ENCODE assay signal across 27 mouse cellular contexts in genomic region chr5:34535831-34536230, GRCm38 (mm10). TPM values are rescaled to one million over a fixed set of nuclear protein-coding genes. Genes with fewer than 3 reads are reported as not detected.
DNase-seq lines count a peak whose midpoint lies in the region; TF ChIP-seq lines count a peak whose summit lies in the region.
"Had no signal": no experiment of that assay in that cellular context is flagged by ENCODE, and none has a peak within 500 bp of the region (broad histone marks: within the 10 kb centered on the region; RNA-seq: fewer than 3 reads in every experiment).

No protein-coding gene starts in this region.

- WGBS in spleen, adult 2 months = 90% methylated on average over 7 of the region's 7 CpGs

- no peak overlapping the region for H3K4me3 ChIP-seq in spleen, adult 2 months (ENCODE audit: extremely low read depth, insufficient read depth, insufficient read length)
- no peak overlapping the region for H3K4me3 ChIP-seq in myocyte
- H3K4me3 ChIP-seq: embryonic facial prominence, embryonic 10.5 days; embryonic facial prominence, embryonic 15.5 days; forebrain, embryonic 12.5 days; heart, embryonic 13.5 days; kidney, embryonic 15.5 days; limb, embryonic 10.5 days; limb, embryonic 15.5 days; liver, embryonic 13.5 days; neural tube, embryonic 13.5 days; stomach, embryonic 15.5 days had no signal

- peak overlapping the region; percentile 61 for H3K4me2 ChIP-seq in myocyte (ENCODE audit: low read depth)
- H3K4me2 ChIP-seq: embryonic facial prominence, embryonic 15.5 days; forebrain, embryonic 12.5 days; heart, embryonic 13.5 days; hindbrain, embryonic 14.5 days; kidney, embryonic 15.5 days; limb, embryonic 15.5 days; liver, embryonic 13.5 days; midbrain, embryonic 11.5 days; neural tube, embryonic 13.5 days; stomach, embryonic 15.5 days had no signal

- DNase-seq in adrenal gland, adult 2 months = peak; percentile 77
- DNase-seq in adrenal gland, postnatal 4 days (ENCODE audit: low spot score in 2 of 2) = no peak
- DNase-seq in spleen, adult 2 months (ENCODE audit: low read depth in 1 of 2, low spot score in 2 of 2) = no peak
- DNase-seq in spleen, postnatal 10 days (ENCODE audit: low spot score in 2 of 2) = no peak
- peak; percentile 64 for DNase-seq in adrenal gland, postnatal 14 days
- no peak for DNase-seq in right cerebral cortex, adult 18-20 months
- no peak for DNase-seq in lung, postnatal 36 days
- DNase-seq: B cell, adult 2 months; cerebellum, adult 2 months; cerebellum, postnatal 25 days; heart, postnatal 10 days; kidney, postnatal 25 days; liver, embryonic 13.5 days; thymus, postnatal 14 days had no signal

- TF ChIP-seq CTCF in spleen, adult 2 months (IDR thresholded peaks at IDR 0.05; ENCODE audit: extremely low read depth, insufficient read depth, insufficient read length, insufficient replicate concordance) = no peak

- peak overlapping the region; percentile 73 for H3K27ac ChIP-seq in spleen, adult 2 months (ENCODE audit: insufficient read depth, low read length)
- H3K27ac ChIP-seq: embryonic facial prominence, embryonic 10.5 days; embryonic facial prominence, embryonic 15.5 days; forebrain, embryonic 12.5 days; heart, embryonic 13.5 days; hindbrain, embryonic 14.5 days; kidney, embryonic 15.5 days; limb, embryonic 10.5 days; limb, embryonic 15.5 days; liver, embryonic 13.5 days; neural tube, embryonic 13.5 days; stomach, embryonic 15.5 days had no signal

- no peak overlapping the region for H3ac ChIP-seq in myocyte (ENCODE audit: control insufficient read depth, insufficient read length)

- no peak for TF ChIP-seq POLR2A in spleen, adult 2 months (IDR thresholded peaks at IDR 0.05; ENCODE audit: low read depth, low read length)
- no peak for TF ChIP-seq POLR2A in myocyte (IDR thresholded peaks at IDR 0.05; ENCODE audit: insufficient read length, low read depth)

- H3K79me2 ChIP-seq in myocyte (ENCODE audit: control insufficient read depth, insufficient read depth) = peaks cover 41% of the 10 kb centered on the region

- peaks cover 2% of the 10 kb centered on the region; the same call in 1 of the 2 replicates for H3K36me3 ChIP-seq in spleen, adult 2 months (ENCODE audit: control insufficient read depth, insufficient read depth, low read length)
- H3K36me3 ChIP-seq in myocyte (ENCODE audit: control insufficient read depth, insufficient read depth) = no peaks in the 10 kb centered on the region
- H3K36me3 ChIP-seq: embryonic facial prominence, embryonic 10.5 days; embryonic facial prominence, embryonic 15.5 days; forebrain, embryonic 12.5 days; heart, embryonic 13.5 days; kidney, embryonic 15.5 days; limb, embryonic 10.5 days; limb, embryonic 15.5 days; liver, embryonic 13.5 days; neural tube, embryonic 13.5 days; stomach, embryonic 15.5 days had no signal

- no peaks in the 10 kb centered on the region for H3K27me3 ChIP-seq in spleen, adult 2 months (ENCODE audit: control insufficient read depth, insufficient read depth, low read length)
- no peaks in the 10 kb centered on the region for H3K27me3 ChIP-seq in myocyte (ENCODE audit: control insufficient read depth, insufficient read depth, insufficient read length)
- H3K27me3 ChIP-seq: CH12.LX; embryonic facial prominence, embryonic 15.5 days; forebrain, embryonic 12.5 days; heart, embryonic 13.5 days; kidney, embryonic 15.5 days; limb, embryonic 15.5 days; liver, embryonic 13.5 days; neural tube, embryonic 13.5 days; stomach, embryonic 15.5 days had no signal

- H3K4me1 ChIP-seq in spleen, adult 2 months (ENCODE audit: control insufficient read depth, insufficient read depth, insufficient read length) = peaks cover 56% of the 10 kb centered on the region; the same call in 1 of the 2 replicates
- H3K4me1 ChIP-seq: embryonic facial prominence, embryonic 10.5 days; embryonic facial prominence, embryonic 15.5 days; forebrain, embryonic 12.5 days; limb, embryonic 10.5 days; neural tube, embryonic 13.5 days had no signal

TF ChIP-seq in myocyte, 11 proteins besides CTCF, POLR2A, EP300 and RAD21:
- TF ChIP-seq POLR2AphosphoS2 (IDR thresholded peaks at IDR 0.05; ENCODE audit: insufficient read length, low read depth) = peak; percentile 17
- TF ChIP-seq TCF12 (IDR thresholded peaks at IDR 0.05; ENCODE audit: insufficient read depth, poor library complexity, severe bottlenecking) = no peak
- TF ChIP-seq E2F4 (IDR thresholded peaks at IDR 0.05; ENCODE audit: insufficient read depth) = no peak
- TF ChIP-seq CEBPB (IDR thresholded peaks at IDR 0.05; ENCODE audit: insufficient read depth, poor library complexity, severe bottlenecking) = 0 out of 2 replicates have a peak, but pooled peaks have one; percentile 5
- TF ChIP-seq TCF3 (IDR thresholded peaks at IDR 0.05; ENCODE audit: insufficient read length, low read depth) = no peak
- TF ChIP-seq REST (IDR thresholded peaks at IDR 0.05; ENCODE audit: insufficient read depth, insufficient read length) = no peak
- no peak for TF ChIP-seq MAX (IDR thresholded peaks at IDR 0.05; ENCODE audit: low read depth)
- no peak for TF ChIP-seq MYOG (IDR thresholded peaks at IDR 0.05; ENCODE audit: control insufficient read depth in 1 of 3, insufficient read depth in 1 of 3, insufficient read length in 2 of 3, low read depth in 2 of 3)
- TF ChIP-seq SRF (IDR thresholded peaks at IDR 0.05; ENCODE audit: control insufficient read depth, insufficient read length, low read depth) = no peak
- no peak for TF ChIP-seq USF1 (IDR thresholded peaks at IDR 0.05; ENCODE audit: low read depth)
- TF ChIP-seq MYOD1 (IDR thresholded peaks at IDR 0.05; ENCODE audit: control insufficient read depth in 1 of 3, insufficient read length in 2 of 3, low read depth in 2 of 3) = no peak

RNA-seq across cellular contexts. Expression of gene Sh3bp2, which starts 10.2 kb away (rescaled TPM):
- 10 to 100 TPM; 15.5 to 31.7 TPM for total RNA-seq in adrenal gland, adult 2 months (2021)
- 14.7 and 15.9 TPM in 2 replicates for polyA plus RNA-seq in adrenal gland, adult 2 months (2012; rRNA removed)
- total RNA-seq in adrenal gland, postnatal 4 days (2021) = 10 to 100 TPM; 10.7 to 14.5 TPM
- polyA plus RNA-seq in spleen, adult 2 months (2012; rRNA removed) = 50.7 and 51.3 TPM in 2 replicates
- 6.5 and 11.8 TPM in 2 replicates for total RNA-seq in adrenal gland, postnatal 14 days (2021)
- 14.3 TPM for polyA plus RNA-seq in myocyte (2012; fragmentation: generic; extraction: Trizol)

RNA-seq across cellular contexts. Expression of gene Tnip2, which starts 22.0 kb away (rescaled TPM):
- total RNA-seq in adrenal gland, adult 2 months (2021) = 10 to 100 TPM; 12.8 to 14.8 TPM
- polyA plus RNA-seq in adrenal gland, adult 2 months (2012; rRNA removed) = 55.1 and 55.3 TPM in 2 replicates
- 10 to 100 TPM; 28.0 to 28.4 TPM for total RNA-seq in adrenal gland, postnatal 4 days (2021)
- polyA plus RNA-seq in spleen, adult 2 months (2012; rRNA removed) = 23.3 and 27.4 TPM in 2 replicates
- total RNA-seq in adrenal gland, postnatal 14 days (2021) = 12.1 and 14.8 TPM in 2 replicates
- 10.6 TPM for polyA plus RNA-seq in myocyte (2012; fragmentation: generic; extraction: Trizol)

RNA-seq across cellular contexts. Expression of gene Add1, which starts 37.6 kb away (rescaled TPM):
- 100 to 1,000 TPM; 160 to 168 TPM for total RNA-seq in adrenal gland, adult 2 months (2021)
- 123 and 134 TPM in 2 replicates for polyA plus RNA-seq in adrenal gland, adult 2 months (2012; rRNA removed)
- total RNA-seq in adrenal gland, postnatal 4 days (2021) = 100 to 1,000 TPM; 215 to 240 TPM
- polyA plus RNA-seq in spleen, adult 2 months (2012; rRNA removed) = 152 and 170 TPM in 2 replicates
- total RNA-seq in adrenal gland, postnatal 14 days (2021) = 149 and 175 TPM in 2 replicates
- 160 TPM for polyA plus RNA-seq in myocyte (2012; fragmentation: generic; extraction: Trizol)

Comparison
In these comparisons a context has a peak if more than half of its experiments do, and no peak if none do; other contexts are left out.
1. DNase-seq: peak in adrenal gland, adult 2 months (single experiment) and adrenal gland, postnatal 14 days (single experiment); none in adrenal gland, postnatal 4 days (0 of 2), spleen, adult 2 months (0 of 2), spleen, postnatal 10 days (0 of 2), right cerebral cortex, adult 18-20 months (single experiment) and lung, postnatal 36 days (single experiment).